Mouse (Mus musculus) induced T-regulatory cell, adult 2 months (primary cell): ENCODE results near the gene Drg2.
"Not testable (repeated sequence)": the region's sequence is repeated elsewhere in the genome, so short reads cannot be mapped to it uniquely, and the experiment has no call there.

Experiments used
- DNase-seq: peaks from one replicate; pipeline ENCODE4 v3.0.0-alpha.2; 2012; ENCODE audit warnings: low read depth

The Drg2 gene

DNA sequence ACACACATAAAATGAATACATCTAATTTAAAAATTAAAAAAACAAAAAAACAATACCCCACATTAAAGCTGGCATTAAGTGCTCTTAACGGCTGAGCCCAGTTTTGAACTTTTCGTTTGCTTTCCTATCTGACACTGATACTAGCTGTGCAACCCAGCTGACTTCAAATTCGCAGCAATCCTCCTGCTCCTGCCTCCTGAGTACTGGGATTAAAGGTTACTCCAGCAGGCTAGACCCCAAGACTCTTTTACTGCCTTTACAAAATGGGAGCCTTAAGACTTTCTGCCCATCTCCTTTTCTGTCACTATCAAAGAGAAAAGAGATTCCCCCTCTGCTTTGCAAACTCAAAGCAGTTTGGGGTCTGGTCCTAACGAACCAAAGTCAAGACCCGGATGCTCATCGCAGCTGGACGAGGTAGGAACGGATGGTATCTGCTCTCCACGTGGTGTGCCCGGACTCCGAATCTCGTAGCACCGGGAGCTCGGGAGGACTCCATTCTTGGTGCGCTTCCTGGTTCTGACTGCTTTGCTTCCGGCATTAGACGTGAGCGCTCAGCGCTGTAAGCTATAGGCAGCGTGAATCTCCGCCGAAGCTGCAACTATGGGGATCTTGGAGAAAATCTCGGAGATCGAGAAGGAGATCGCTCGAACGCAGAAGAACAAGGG lies at the start of gene Drg2:
Gene Drg2, plus strand, starts transcription at position 512 of the 665 bp plus-strand sequence.
- DNase-seq = peak; percentile 95

DNA sequence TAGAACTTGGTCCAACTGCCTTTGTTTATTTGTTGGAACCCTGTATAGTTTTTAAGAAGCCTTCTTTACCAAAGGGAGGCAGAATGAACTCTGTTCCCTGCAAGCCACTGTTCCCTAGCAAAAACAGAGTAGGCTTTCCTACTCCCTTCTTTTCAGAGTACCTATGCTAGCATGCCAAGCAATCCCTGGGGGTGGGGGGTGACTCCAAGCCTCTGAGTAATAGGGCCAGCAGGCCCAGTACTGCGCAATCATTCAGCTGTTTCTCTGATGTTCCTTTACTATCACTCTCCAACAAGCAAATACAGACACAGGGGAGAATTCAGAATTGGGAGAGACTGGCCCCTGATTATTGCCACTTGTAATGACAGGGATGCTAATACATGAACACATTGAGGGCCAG lies 47.8 kb upstream of the Drg2 start:
- DNase-seq = no peak

GRCm38 (mm10) chr11:60412173-60412572 lies 42.2 kb upstream of the Drg2 start:
- peak; percentile 89 for DNase-seq

DNA sequence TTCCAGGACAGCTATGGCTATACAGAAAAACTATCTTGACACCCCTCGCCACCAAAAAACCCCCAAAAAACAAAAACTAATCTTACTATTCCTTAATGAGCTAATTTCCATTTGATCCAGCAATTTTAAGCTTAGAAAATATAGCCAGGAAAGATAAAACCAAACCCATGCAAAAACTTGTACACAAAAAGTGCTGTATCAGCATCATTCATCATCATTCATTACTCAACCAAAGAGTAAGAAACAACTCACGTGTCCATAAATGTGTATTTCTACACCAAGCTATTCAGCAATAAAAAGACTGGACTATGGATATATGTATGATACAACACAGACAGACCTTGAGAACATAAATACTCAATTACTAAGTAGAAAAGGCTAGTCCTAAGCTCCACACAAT lies 41.5 kb upstream of the Drg2 start:
- DNase-seq = no peak

DNA sequence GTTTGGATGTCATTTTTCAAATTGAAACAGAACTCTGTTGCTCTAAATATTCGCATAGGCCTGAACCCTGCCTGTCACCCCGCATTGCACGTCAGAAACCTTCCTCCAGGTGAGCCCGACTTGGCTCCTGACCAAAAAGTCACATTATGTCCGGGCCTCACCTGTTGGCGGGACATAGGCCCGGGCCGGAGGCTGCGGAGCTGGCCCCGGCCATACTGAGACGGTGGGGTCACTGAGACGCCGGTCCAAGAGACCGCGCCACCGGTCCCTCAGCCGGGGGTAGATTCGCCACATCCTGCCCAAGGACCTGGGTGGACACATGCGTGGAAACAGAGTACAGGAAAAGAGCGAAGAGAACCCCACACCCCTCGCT lies 37.8 kb upstream of the Drg2 start:
- DNase-seq = no peak

GRCm38 (mm10) chr11:60416963-60417716 lies 37.3 kb upstream of the Drg2 start, which contains the start of gene Gid4:
Gene Gid4, plus strand, starts transcription at chr11:60417145.
- DNase-seq = peak; percentile 100

GRCm38 (mm10) chr11:60417717-60418472 lies 36.5 kb upstream of the Drg2 start, which contains the start of gene Atpaf2:
Gene Atpaf2, minus strand, starts transcription at chr11:60418457.
- DNase-seq = no peak

DNA sequence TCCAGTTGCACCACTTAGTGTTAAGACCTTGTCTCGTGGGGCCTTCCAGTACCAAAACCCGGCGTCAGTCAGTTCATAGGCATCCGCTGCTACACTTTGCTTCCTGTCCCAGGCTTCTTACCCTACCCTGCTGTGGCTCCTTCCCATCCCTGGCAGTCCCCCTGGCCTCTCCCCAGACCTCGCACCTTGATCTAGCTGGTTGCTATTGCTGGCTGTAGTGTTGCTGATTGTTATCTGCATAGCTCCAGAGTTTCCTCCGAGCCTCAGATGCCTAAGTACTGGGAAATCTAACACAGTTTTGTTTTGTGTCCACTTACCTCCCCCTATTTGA lies 36.0 kb upstream of the Drg2 start:
- peak; percentile 58 for DNase-seq

- peak; percentile 61 for DNase-seq
Measured at GRCm38 (mm10) chr11:60422046-60422668, 32.2 kb upstream of the Drg2 start.

- DNase-seq = no peak
Measured at GRCm38 (mm10) chr11:60423006-60423405, 31.4 kb upstream of the Drg2 start.

GRCm38 (mm10) chr11:60426417-60426816 lies 28.0 kb upstream of the Drg2 start:
- no peak for DNase-seq

DNA sequence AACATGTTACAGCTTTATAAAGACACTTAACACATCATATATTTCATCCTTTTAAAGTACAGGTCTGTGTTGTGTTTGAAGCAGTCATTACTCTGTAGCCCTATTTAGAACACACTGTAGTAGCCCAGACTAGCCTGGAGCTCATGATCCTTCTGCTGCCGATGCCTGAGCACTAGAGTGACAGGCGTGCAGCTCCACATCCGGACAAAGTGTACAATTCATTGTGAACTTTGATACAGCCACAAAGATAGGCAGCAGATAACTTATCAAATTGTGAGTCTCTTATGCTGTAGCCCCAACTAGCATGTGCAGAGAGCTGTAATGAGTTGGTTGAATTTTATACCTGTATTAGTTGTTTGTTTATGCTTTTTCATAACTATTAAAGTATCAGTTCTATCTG lies 26.8 kb upstream of the Drg2 start:
- no peak for DNase-seq

GRCm38 (mm10) chr11:60433501-60433900 lies 20.9 kb upstream of the Drg2 start:
- DNase-seq = no peak

- no peak for DNase-seq
Measured at GRCm38 (mm10) chr11:60435133-60435532, 19.3 kb upstream of the Drg2 start.

- no peak for DNase-seq
Measured at GRCm38 (mm10) chr11:60436618-60437017, 17.8 kb upstream of the Drg2 start.

- DNase-seq = not testable (repeated sequence)
Measured at GRCm38 (mm10) chr11:60439621-60440020, 14.8 kb upstream of the Drg2 start.

DNA sequence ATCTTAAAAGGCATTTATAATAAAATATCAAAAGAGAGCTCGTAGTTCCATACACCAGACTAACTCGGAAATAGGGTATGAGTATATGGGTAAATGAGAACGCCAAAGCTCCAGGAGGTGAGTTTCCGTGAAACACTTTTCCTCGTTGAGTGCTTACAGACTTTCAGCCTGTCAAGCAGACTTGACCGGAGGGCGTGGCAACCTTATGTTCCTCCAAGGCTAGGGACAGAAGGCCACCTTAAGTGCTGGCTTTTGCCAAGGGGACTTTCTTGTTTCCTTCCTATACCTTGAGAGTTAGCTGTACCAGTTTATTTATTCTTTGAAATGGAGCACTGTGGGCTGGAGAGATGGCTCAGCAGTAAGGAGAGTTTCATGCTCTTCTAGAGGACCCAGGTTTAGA lies 14.2 kb upstream of the Drg2 start:
- DNase-seq = no peak

DNA sequence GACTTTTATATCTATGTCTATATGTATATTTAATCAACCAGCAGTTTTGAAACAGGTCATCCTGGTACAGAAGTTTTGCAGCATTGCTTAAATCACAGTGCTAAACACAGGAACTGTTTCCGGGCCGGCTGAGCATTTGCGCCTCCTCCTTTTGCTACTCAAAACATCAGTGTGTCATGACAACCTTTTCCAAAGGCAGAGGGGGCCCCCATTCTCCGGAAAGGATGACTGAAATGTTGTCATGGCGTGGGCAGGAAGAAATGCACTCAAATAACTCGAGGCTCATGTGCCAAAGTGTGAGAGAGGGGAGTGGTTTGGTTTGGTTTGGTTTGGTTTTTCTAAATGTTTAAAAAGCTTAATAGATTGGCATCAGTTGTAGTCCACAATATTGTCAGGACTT lies 11.5 kb upstream of the Drg2 start:
- no peak for DNase-seq

GRCm38 (mm10) chr11:60444007-60444406 lies 10.4 kb upstream of the Drg2 start:
- no peak for DNase-seq

DNA sequence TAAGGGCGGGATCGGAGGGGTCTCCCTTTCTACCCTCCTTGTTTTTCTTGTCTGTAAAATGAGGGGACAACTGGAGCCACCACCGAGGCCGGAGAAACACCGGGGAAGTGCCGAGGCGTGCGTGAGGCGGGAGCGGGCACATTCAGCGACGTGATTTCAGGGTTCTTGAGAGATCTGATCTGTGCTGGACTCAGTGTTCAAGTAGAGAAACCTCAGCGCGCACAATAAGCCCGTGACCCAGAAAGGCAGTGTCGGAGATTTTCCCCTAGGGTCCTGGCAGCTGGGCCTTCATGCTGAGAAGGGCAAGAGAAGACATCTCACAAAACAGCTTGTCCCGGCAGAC lies 325 bp downstream of the Drg2 start:
- no peak for DNase-seq

DNA sequence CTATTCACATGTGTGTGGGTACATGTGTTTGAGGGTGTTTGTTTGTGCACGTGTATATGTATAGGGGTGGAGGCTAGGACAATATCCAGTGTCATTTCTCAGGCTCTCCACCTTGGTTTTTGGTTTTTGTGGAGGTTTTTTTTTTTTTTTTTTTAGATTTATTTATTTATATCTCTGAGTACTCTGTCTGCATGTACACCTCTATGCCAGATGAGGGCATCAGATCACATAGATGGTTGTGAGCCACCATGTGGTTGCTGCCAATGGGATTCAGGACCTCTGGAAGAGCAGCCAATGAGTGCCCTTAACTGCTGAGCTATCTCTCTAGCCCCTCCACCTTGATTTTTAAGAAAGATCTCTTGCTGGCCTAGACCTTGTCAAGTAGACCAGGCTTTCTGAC lies 3.6 kb downstream of the Drg2 start:
- DNase-seq = no peak

DNA sequence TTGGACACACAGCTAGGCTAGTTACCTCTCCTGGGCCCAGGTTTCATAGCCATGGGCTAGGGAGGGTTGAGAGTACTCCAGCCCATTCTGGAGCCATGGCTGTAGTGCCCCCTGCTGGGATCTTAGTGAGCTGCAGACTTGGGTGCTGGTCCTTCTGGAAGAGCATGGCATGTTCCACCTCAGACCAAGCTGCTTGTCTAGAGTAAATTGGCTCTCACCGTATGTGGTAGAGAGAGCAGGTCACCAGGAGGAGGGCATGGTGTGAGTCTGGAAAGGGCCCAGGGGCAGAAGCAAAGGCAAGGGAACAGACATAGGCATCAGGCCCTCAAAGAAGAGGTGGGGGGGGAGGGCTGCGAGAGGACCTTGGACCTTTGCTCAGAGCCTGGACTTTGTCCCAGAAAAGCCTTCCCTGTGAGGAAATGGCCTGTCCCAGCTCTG lies 11.6 kb downstream of the Drg2 start:
- DNase-seq = peak; percentile 55

DNA sequence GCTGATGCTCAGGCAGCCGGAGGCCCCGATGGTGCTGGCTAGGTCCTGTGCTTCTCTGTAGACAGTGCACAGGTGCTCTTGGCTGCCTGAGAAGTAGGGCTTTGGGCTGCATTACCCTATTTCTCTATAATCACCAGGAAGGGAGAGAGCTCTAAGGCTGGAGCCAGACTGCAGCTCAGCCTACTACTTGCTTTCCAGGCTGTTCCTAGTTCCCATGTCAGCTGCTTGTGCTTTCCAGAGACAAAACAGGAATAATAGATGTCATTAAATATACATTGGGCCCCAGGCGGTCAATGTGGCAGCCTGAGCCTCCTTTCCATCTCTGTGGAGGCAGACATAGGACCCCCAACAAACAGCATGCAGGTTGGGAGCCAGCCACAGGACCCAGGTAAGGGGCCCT lies 14.6 kb downstream of the Drg2 start, which contains the start of gene Myo15:
Gene Myo15, plus strand, starts transcription at position 301 of the 400 bp plus-strand sequence.
- DNase-seq = no peak
